Mouse (Mus musculus): ENCODE measurements around the gene Akr1c12. TPM values are rescaled to one million over a fixed set of nuclear protein-coding genes. Genes with fewer than 3 reads are reported as not detected.

Akr1c12 gene
- total RNA-seq, 2 experiments from 2014 or later, result not detected

Other genes starting within 250 kb of the Akr1c12 start
- 1 to 10 TPM; 6.8 to 7.9 TPM for gene Akr1c14, start 230.4 kb downstream of the Akr1c12 start, total RNA-seq (2021)
- gene Akr1c18, start 128.8 kb downstream of the Akr1c12 start, total RNA-seq (2021), result not detected
- under 1 TPM; 0.68 to 0.86 TPM for gene Akr1c13, start 88.3 kb downstream of the Akr1c12 start, total RNA-seq (2021)
- gene Akr1c19, start 50.7 kb downstream of the Akr1c12 start, total RNA-seq (2021), result 1 to 10 TPM; 1.3 to 1.9 TPM
- not detected for gene Akr1c6, start 154.9 kb upstream of the Akr1c12 start, total RNA-seq (2021)
- gene Akr1c20, start 243.9 kb upstream of the Akr1c12 start, total RNA-seq (2021), result not detected